Comparison of ENCODE assay signal across 19 mouse cellular contexts in genomic region chr11:36679361-36679760, GRCm38 (mm10).
DNase-seq lines count a peak whose midpoint lies in the region; ATAC-seq and TF ChIP-seq lines count a peak whose summit lies in the region.
"Had no signal": no experiment of that assay in that cellular context is flagged by ENCODE, and none has a peak within 500 bp of the region (broad histone marks: within the 10 kb centered on the region; RNA-seq: fewer than 3 reads in every experiment).

No protein-coding gene starts in this region.

- WGBS in forebrain, embryonic 13.5 days, result 31% methylated on average over 2 of the region's 2 CpGs
- 37% methylated on average over 2 of the region's 2 CpGs for WGBS in forebrain, embryonic 12.5 days
- 53% methylated on average over 2 of the region's 2 CpGs for WGBS in midbrain, embryonic 11.5 days
- 82% methylated on average over 2 of the region's 2 CpGs for WGBS in neural tube, embryonic 15.5 days

- no peak for TF ChIP-seq CTCF in left cerebral cortex, adult 2 months (IDR thresholded peaks at IDR 0.05)

- intact Hi-C loops in left cerebral cortex, adult 2 months (cut with DNase I), result loop anchor here (5.0 kb wide), 2 partner anchors 457 to 632 kb away; no protein-coding TSS in a partner anchor

- no peaks in the 10 kb centered on the region for H3K36me3 ChIP-seq in forebrain, embryonic 13.5 days (ENCODE audit: poor library complexity, severe bottlenecking)
- H3K36me3 ChIP-seq in forebrain, embryonic 12.5 days (replicated peaks), result no peaks in the 10 kb centered on the region
- H3K36me3 ChIP-seq in midbrain, embryonic 11.5 days (ENCODE audit: control insufficient read depth, insufficient read depth, low read length), result no peaks in the 10 kb centered on the region
- no peaks in the 10 kb centered on the region for H3K36me3 ChIP-seq in neural tube, embryonic 15.5 days
- H3K36me3 ChIP-seq: limb, embryonic 13.5 days; liver, embryonic 15.5 days had no signal

- H3K4me2 ChIP-seq in forebrain, embryonic 13.5 days, result peak overlapping the region; percentile 67; the same call in 1 of the 2 replicates
- H3K4me2 ChIP-seq in forebrain, embryonic 12.5 days, result no peak overlapping the region
- H3K4me2 ChIP-seq in midbrain, embryonic 11.5 days, result peak overlapping the region; percentile 44; the same call in 1 of the 2 replicates
- H3K4me2 ChIP-seq in neural tube, embryonic 15.5 days, result peak overlapping the region; percentile 60; the same call in 1 of the 2 replicates
- H3K4me2 ChIP-seq: liver, embryonic 15.5 days had no signal

- H3K9me3 ChIP-seq in forebrain, embryonic 13.5 days (replicated peaks), result no peaks in the 10 kb centered on the region
- H3K9me3 ChIP-seq in forebrain, embryonic 12.5 days, result no peaks in the 10 kb centered on the region
- H3K9me3 ChIP-seq in midbrain, embryonic 11.5 days (ENCODE audit: control insufficient read depth, low read length), result no peaks in the 10 kb centered on the region
- H3K9me3 ChIP-seq in neural tube, embryonic 15.5 days (replicated peaks), result no peaks in the 10 kb centered on the region
- H3K9me3 ChIP-seq: limb, embryonic 13.5 days; liver, embryonic 15.5 days had no signal

- 0 out of 2 replicates have a peak overlapping the region, but pooled peaks have one; percentile 6 for H3K27ac ChIP-seq in forebrain, embryonic 13.5 days
- H3K27ac ChIP-seq in forebrain, embryonic 12.5 days, result no peak overlapping the region
- peak overlapping the region; percentile 95 for H3K27ac ChIP-seq in left cerebral cortex, adult 2 months
- H3K27ac ChIP-seq in midbrain, embryonic 11.5 days (ENCODE audit: low read depth, low read length), result peak overlapping the region; percentile 96
- peak overlapping the region; percentile 89 for H3K27ac ChIP-seq in neural tube, embryonic 15.5 days (replicated peaks)
- H3K27ac ChIP-seq: limb, embryonic 13.5 days; liver, embryonic 15.5 days; macrophage had no signal

- no peak for ATAC-seq in forebrain, embryonic 13.5 days
- no peak for ATAC-seq in forebrain, embryonic 12.5 days (ENCODE audit: low FRiP score)
- ATAC-seq in midbrain, embryonic 11.5 days (ENCODE audit: low FRiP score), result peak; percentile 57
- no peak for ATAC-seq in neural tube, embryonic 15.5 days (ENCODE audit: low FRiP score)
- ATAC-seq: CD4-positive, CD25-positive, alpha-beta regulatory T cell, adult 4 months; Patski had no signal

- H3K9ac ChIP-seq in forebrain, embryonic 13.5 days, result no peak overlapping the region
- H3K9ac ChIP-seq in forebrain, embryonic 12.5 days, result no peak overlapping the region
- no peak overlapping the region for H3K9ac ChIP-seq in midbrain, embryonic 11.5 days (ENCODE audit: low read length)
- H3K9ac ChIP-seq in neural tube, embryonic 15.5 days (replicated peaks), result no peak overlapping the region
- H3K9ac ChIP-seq: limb, embryonic 13.5 days; liver, embryonic 15.5 days had no signal

- DNase-seq in left cerebral cortex, adult 2 months (ENCODE audit: extremely low spot score in 1 of 2, low spot score in 2 of 2), result no peak
- DNase-seq in left cerebral cortex, adult 11 months (ENCODE audit: low spot score), result no peak
- DNase-seq in midbrain, embryonic 11.5 days (ENCODE audit: low spot score, missing footprints), result peak; percentile 87
- no peak for DNase-seq in kidney, adult 11 months
- no peak for DNase-seq in urinary bladder, postnatal 25 days (ENCODE audit: low spot score)
- DNase-seq: adrenal gland, postnatal 10 days; embryo, embryonic 11 days; gastrocnemius, postnatal 25 days; kidney, adult 8-10 months; kidney, postnatal 36 days; right cerebral cortex, adult 18-20 months had no signal

- no peaks in the 10 kb centered on the region for H3K27me3 ChIP-seq in forebrain, embryonic 13.5 days
- H3K27me3 ChIP-seq in forebrain, embryonic 12.5 days, result peaks cover 6% of the 10 kb centered on the region; the same call in 1 of the 2 replicates
- no peaks in the 10 kb centered on the region for H3K27me3 ChIP-seq in midbrain, embryonic 11.5 days (ENCODE audit: control insufficient read depth, insufficient read depth, low read length)
- H3K27me3 ChIP-seq in neural tube, embryonic 15.5 days (replicated peaks), result no peaks in the 10 kb centered on the region

- H3K4me1 ChIP-seq in forebrain, embryonic 13.5 days, result peaks cover 33% of the 10 kb centered on the region
- peaks cover 26% of the 10 kb centered on the region for H3K4me1 ChIP-seq in forebrain, embryonic 12.5 days
- peaks cover 24% of the 10 kb centered on the region for H3K4me1 ChIP-seq in midbrain, embryonic 11.5 days (ENCODE audit: control insufficient read depth, insufficient read depth, low read length)
- peaks cover 22% of the 10 kb centered on the region for H3K4me1 ChIP-seq in neural tube, embryonic 15.5 days
- H3K4me1 ChIP-seq: liver, embryonic 15.5 days had no signal

- H3K4me3 ChIP-seq in forebrain, embryonic 13.5 days, result no peak overlapping the region
- H3K4me3 ChIP-seq in forebrain, embryonic 12.5 days (replicated peaks), result no peak overlapping the region
- H3K4me3 ChIP-seq in left cerebral cortex, adult 2 months, result no peak overlapping the region
- H3K4me3 ChIP-seq in midbrain, embryonic 11.5 days (ENCODE audit: low read depth, low read length), result no peak overlapping the region
- no peak overlapping the region for H3K4me3 ChIP-seq in neural tube, embryonic 15.5 days (replicated peaks)
- H3K4me3 ChIP-seq: limb, embryonic 13.5 days; liver, embryonic 15.5 days had no signal
